Mouse (Mus musculus): ENCODE results near the gene Esr1. TPM values are rescaled to one million over a fixed set of nuclear protein-coding genes. Genes with fewer than 3 reads are reported as not detected.
"Not testable (repeated sequence)": the region's sequence is repeated elsewhere in the genome, so short reads cannot be mapped to it uniquely, and the experiment has no call there.

Esr1 gene
- polyA plus RNA-seq, 1 experiment = 0.90 TPM

GRCm38 (mm10) chr10:4590956-4591355 lies 20.4 kb upstream of the Esr1 start:
- no peaks in the 10 kb centered on the region for H3K27me3 ChIP-seq (ENCODE audit: control insufficient read depth, insufficient read depth, low read length)
- TF ChIP-seq CTCF (IDR thresholded peaks at IDR 0.05; ENCODE audit: extremely low read depth, insufficient read length, insufficient replicate concordance, low read depth, low read length) = no peak
- no peak for TF ChIP-seq POLR2A (IDR thresholded peaks at IDR 0.05; ENCODE audit: low read depth, low read length)
- H3K4me3 ChIP-seq (ENCODE audit: low read depth, low read length) = no peak overlapping the region
- WGBS = 70% methylated on average over 8 of the region's 8 CpGs
- H3K4me1 ChIP-seq (ENCODE audit: control insufficient read depth, insufficient read depth, insufficient read length, low read length) = no peaks in the 10 kb centered on the region
- no peaks in the 10 kb centered on the region for H3K36me3 ChIP-seq (ENCODE audit: control insufficient read depth, insufficient read depth, low read length)
- H3K27ac ChIP-seq (ENCODE audit: insufficient read depth, low read depth, low read length) = no peak overlapping the region

GRCm38 (mm10) chr10:4593828-4594227 lies 17.6 kb upstream of the Esr1 start:
- WGBS = 55% methylated on average over 4 of the region's 4 CpGs
- Histone ChIP-seq H3K27ac (ENCODE audit: insufficient read depth, low read depth, low read length) (no peak overlapping the region), H3K4me1 (ENCODE audit: control insufficient read depth, insufficient read depth, insufficient read length, low read length) (no peaks in the 10 kb centered on the region), H3K27me3 (ENCODE audit: control insufficient read depth, insufficient read depth, low read length) (no peaks in the 10 kb centered on the region), H3K4me3 (ENCODE audit: low read depth, low read length) (no peak overlapping the region), H3K36me3 (ENCODE audit: control insufficient read depth, insufficient read depth, low read length) (no peaks in the 10 kb centered on the region)
- TF ChIP-seq POLR2A (IDR thresholded peaks at IDR 0.05; ENCODE audit: low read depth, low read length) (no peak), CTCF (IDR thresholded peaks at IDR 0.05; ENCODE audit: extremely low read depth, insufficient read length, insufficient replicate concordance, low read depth, low read length) (peak; percentile 24; the same call in 1 of the 2 replicates)

GRCm38 (mm10) chr10:4597211-4597610 lies 14.2 kb upstream of the Esr1 start:
- Histone ChIP-seq H3K27me3 (ENCODE audit: control insufficient read depth, insufficient read depth, low read length) (no peaks in the 10 kb centered on the region), H3K4me3 (ENCODE audit: low read depth, low read length) (no peak overlapping the region), H3K4me1 (ENCODE audit: control insufficient read depth, insufficient read depth, insufficient read length, low read length) (no peaks in the 10 kb centered on the region), H3K27ac (ENCODE audit: insufficient read depth, low read depth, low read length) (no peak overlapping the region), H3K36me3 (ENCODE audit: control insufficient read depth, insufficient read depth, low read length) (no peaks in the 10 kb centered on the region)
- WGBS = 87% methylated on average over 4 of the region's 4 CpGs
- no peak for TF ChIP-seq POLR2A (IDR thresholded peaks at IDR 0.05; ENCODE audit: low read depth, low read length)
- TF ChIP-seq CTCF (IDR thresholded peaks at IDR 0.05; ENCODE audit: extremely low read depth, insufficient read length, insufficient replicate concordance, low read depth, low read length) = no peak

- Histone ChIP-seq H3K36me3 (ENCODE audit: control insufficient read depth, insufficient read depth, low read length) (no peaks in the 10 kb centered on the region), H3K27ac (ENCODE audit: insufficient read depth, low read depth, low read length) (no peak overlapping the region), H3K27me3 (ENCODE audit: control insufficient read depth, insufficient read depth, low read length) (no peaks in the 10 kb centered on the region), H3K4me1 (ENCODE audit: control insufficient read depth, insufficient read depth, insufficient read length, low read length) (no peaks in the 10 kb centered on the region), H3K4me3 (ENCODE audit: low read depth, low read length) (no peak overlapping the region)
- WGBS = 49% methylated on average over 10 of the region's 10 CpGs
- peak; percentile 74; the same call in 1 of the 2 replicates for TF ChIP-seq CTCF (IDR thresholded peaks at IDR 0.05; ENCODE audit: extremely low read depth, insufficient read length, insufficient replicate concordance, low read depth, low read length)
- TF ChIP-seq POLR2A (IDR thresholded peaks at IDR 0.05; ENCODE audit: low read depth, low read length) = no peak
These were observed 13.1 kb upstream of the Esr1 start for GRCm38 (mm10) chr10:4598244-4598842.

GRCm38 (mm10) chr10:4598916-4599315 lies 12.5 kb upstream of the Esr1 start:
- H3K27me3 ChIP-seq (ENCODE audit: control insufficient read depth, insufficient read depth, low read length) = no peaks in the 10 kb centered on the region
- no peaks in the 10 kb centered on the region for H3K4me1 ChIP-seq (ENCODE audit: control insufficient read depth, insufficient read depth, insufficient read length, low read length)
- no peak overlapping the region for H3K4me3 ChIP-seq (ENCODE audit: low read depth, low read length)
- TF ChIP-seq CTCF (IDR thresholded peaks at IDR 0.05; ENCODE audit: extremely low read depth, insufficient read length, insufficient replicate concordance, low read depth, low read length) (no peak), POLR2A (IDR thresholded peaks at IDR 0.05; ENCODE audit: low read depth, low read length) (no peak)
- H3K36me3 ChIP-seq (ENCODE audit: control insufficient read depth, insufficient read depth, low read length) = no peaks in the 10 kb centered on the region
- no peak overlapping the region for H3K27ac ChIP-seq (ENCODE audit: insufficient read depth, low read depth, low read length)
- WGBS = 76% methylated on average over 12 of the region's 12 CpGs

GRCm38 (mm10) chr10:4599591-4599990 lies 11.8 kb upstream of the Esr1 start:
- no peaks in the 10 kb centered on the region for H3K36me3 ChIP-seq (ENCODE audit: control insufficient read depth, insufficient read depth, low read length)
- H3K27ac ChIP-seq (ENCODE audit: insufficient read depth, low read depth, low read length) = no peak overlapping the region
- H3K27me3 ChIP-seq (ENCODE audit: control insufficient read depth, insufficient read depth, low read length) = no peaks in the 10 kb centered on the region
- no peak for TF ChIP-seq POLR2A (IDR thresholded peaks at IDR 0.05; ENCODE audit: low read depth, low read length)
- TF ChIP-seq CTCF (IDR thresholded peaks at IDR 0.05; ENCODE audit: extremely low read depth, insufficient read length, insufficient replicate concordance, low read depth, low read length) = no peak
- WGBS = 50% methylated on average over 4 of the region's 4 CpGs
- H3K4me3 ChIP-seq (ENCODE audit: low read depth, low read length) = no peak overlapping the region
- H3K4me1 ChIP-seq (ENCODE audit: control insufficient read depth, insufficient read depth, insufficient read length, low read length) = no peaks in the 10 kb centered on the region

- no peak overlapping the region for H3K27ac ChIP-seq (ENCODE audit: insufficient read depth, low read depth, low read length)
- no peaks in the 10 kb centered on the region for H3K36me3 ChIP-seq (ENCODE audit: control insufficient read depth, insufficient read depth, low read length)
- 66% methylated on average over 2 of the region's 2 CpGs for WGBS
- no peaks in the 10 kb centered on the region for H3K4me1 ChIP-seq (ENCODE audit: control insufficient read depth, insufficient read depth, insufficient read length, low read length)
- no peak overlapping the region for H3K4me3 ChIP-seq (ENCODE audit: low read depth, low read length)
- no peak for TF ChIP-seq CTCF (IDR thresholded peaks at IDR 0.05; ENCODE audit: extremely low read depth, insufficient read length, insufficient replicate concordance, low read depth, low read length)
- no peak for TF ChIP-seq POLR2A (IDR thresholded peaks at IDR 0.05; ENCODE audit: low read depth, low read length)
- no peaks in the 10 kb centered on the region for H3K27me3 ChIP-seq (ENCODE audit: control insufficient read depth, insufficient read depth, low read length)
These were observed 10.5 kb upstream of the Esr1 start for GRCm38 (mm10) chr10:4600796-4601474.

- H3K4me3 ChIP-seq (ENCODE audit: low read depth, low read length); H3K27me3 ChIP-seq (ENCODE audit: control insufficient read depth, insufficient read depth, low read length); H3K36me3 ChIP-seq (ENCODE audit: control insufficient read depth, insufficient read depth, low read length); H3K27ac ChIP-seq (ENCODE audit: insufficient read depth, low read depth, low read length); H3K4me1 ChIP-seq (ENCODE audit: control insufficient read depth, insufficient read depth, insufficient read length, low read length): not testable (repeated sequence)
These were observed 9.8 kb upstream of the Esr1 start for GRCm38 (mm10) chr10:4601612-4602011.

All from small intestine, adult 2 months (tissue).